22 mouse cellular contexts compared by ENCODE assay signal in the genomic region with DNA sequence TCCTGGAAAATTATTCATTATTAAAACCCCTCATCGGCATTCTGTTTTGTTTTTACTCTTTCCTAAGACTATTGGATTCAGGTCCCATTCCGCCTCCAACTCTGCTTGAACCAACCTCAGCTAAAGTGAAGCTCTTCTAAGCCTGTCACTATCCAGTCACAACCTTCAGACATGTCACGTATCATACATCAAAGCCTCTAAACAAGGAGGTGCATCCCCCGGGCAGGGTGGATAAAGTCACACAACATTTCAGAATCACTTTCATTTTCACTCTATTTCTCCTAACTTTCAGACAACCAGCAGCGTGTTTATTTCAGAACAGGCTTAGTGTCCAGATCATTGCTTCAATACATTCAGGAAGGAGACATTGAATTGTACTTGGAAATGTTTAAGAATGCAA.
"Had no signal": no experiment of that assay in that cellular context is flagged by ENCODE, and none has a peak within 500 bp of the region (broad histone marks: within the 10 kb centered on the region; RNA-seq: fewer than 3 reads in every experiment).

No protein-coding gene starts in this region.

- H3K27me3 ChIP-seq: kidney, embryonic 15.5 days; limb, embryonic 12.5 days; limb, embryonic 15.5 days; lung, embryonic 15.5 days; neural tube, embryonic 12.5 days; neural tube, embryonic 15.5 days; stomach, embryonic 15.5 days had no signal

- H3K36me3 ChIP-seq: limb, embryonic 12.5 days; limb, embryonic 15.5 days; lung, embryonic 15.5 days; neural tube, embryonic 12.5 days; neural tube, embryonic 15.5 days; stomach, embryonic 15.5 days had no signal

- H3K4me3 ChIP-seq: kidney, embryonic 15.5 days; limb, embryonic 12.5 days; limb, embryonic 15.5 days; lung, embryonic 15.5 days; neural tube, embryonic 12.5 days; neural tube, embryonic 15.5 days; stomach, embryonic 15.5 days had no signal

- DNase-seq: kidney, adult 2 months; kidney, postnatal 14 days; kidney, postnatal 4 days; left cerebral cortex, postnatal 4 days; liver, postnatal 0 days; lung, postnatal 10 days; lung, postnatal 4 days; midbrain, embryonic 14.5 days; right cerebral cortex, adult 18-20 months; right cerebral cortex, postnatal 25 days; spleen, adult 18-20 months; thymus, postnatal 25 days had no signal

- H3K4me1 ChIP-seq: kidney, embryonic 15.5 days; limb, embryonic 15.5 days; neural tube, embryonic 12.5 days; neural tube, embryonic 15.5 days had no signal

- H3K9me3 ChIP-seq: limb, embryonic 15.5 days; stomach, embryonic 15.5 days had no signal

- H3K27ac ChIP-seq: kidney, embryonic 15.5 days; limb, embryonic 12.5 days; limb, embryonic 15.5 days; liver, embryonic 14.5 days; lung, embryonic 15.5 days; neural tube, embryonic 12.5 days; neural tube, embryonic 15.5 days; stomach, embryonic 15.5 days had no signal

- ATAC-seq: liver, postnatal 0 days had no signal

- H3K4me2 ChIP-seq: kidney, embryonic 15.5 days; limb, embryonic 12.5 days; limb, embryonic 15.5 days; liver, embryonic 11.5 days; lung, embryonic 15.5 days; midbrain, embryonic 11.5 days; neural tube, embryonic 12.5 days; neural tube, embryonic 15.5 days; stomach, embryonic 15.5 days had no signal

- H3K9ac ChIP-seq: kidney, embryonic 15.5 days; limb, embryonic 12.5 days; limb, embryonic 15.5 days; liver, embryonic 14.5 days; liver, postnatal 0 days; lung, embryonic 15.5 days; neural tube, embryonic 12.5 days; neural tube, embryonic 15.5 days; stomach, embryonic 15.5 days had no signal
